Mouse (Mus musculus) natural killer cell, adult 2 months (primary cell): ENCODE data around the gene Cltb.

ENCODE experiments used
- DNase-seq, 2 experiments: peaks; one replicate each; pipeline ENCODE4 v3.0.0; 2022; ENCODE audit warnings: low spot score in 2 of 2

Cltb gene

GRCm38 (mm10) chr13:54564232-54565200 lies 46.6 kb downstream of the Cltb start:
- peak in 1 of 2 experiments; percentile 3 for DNase-seq

DNA sequence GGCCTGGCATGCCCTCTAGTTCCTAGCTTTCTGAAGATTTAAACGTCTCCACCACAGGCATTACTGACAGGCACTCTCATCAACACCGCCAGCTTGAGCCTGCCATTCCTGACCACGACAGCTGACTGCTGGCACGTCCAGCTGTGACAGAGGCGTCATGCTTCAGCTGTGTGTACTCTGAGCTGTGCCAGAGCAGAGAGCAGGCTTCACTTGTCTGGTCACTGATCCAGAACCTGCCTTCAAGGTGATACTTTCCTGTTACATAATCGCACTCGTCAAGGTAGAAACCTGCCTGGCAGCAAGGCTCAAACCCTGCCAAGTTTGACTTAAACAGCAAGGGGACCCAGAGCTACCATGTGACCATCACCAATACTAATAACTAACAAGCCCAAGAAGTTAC lies 48.6 kb downstream of the Cltb start:
- DNase-seq: no peak

DNA sequence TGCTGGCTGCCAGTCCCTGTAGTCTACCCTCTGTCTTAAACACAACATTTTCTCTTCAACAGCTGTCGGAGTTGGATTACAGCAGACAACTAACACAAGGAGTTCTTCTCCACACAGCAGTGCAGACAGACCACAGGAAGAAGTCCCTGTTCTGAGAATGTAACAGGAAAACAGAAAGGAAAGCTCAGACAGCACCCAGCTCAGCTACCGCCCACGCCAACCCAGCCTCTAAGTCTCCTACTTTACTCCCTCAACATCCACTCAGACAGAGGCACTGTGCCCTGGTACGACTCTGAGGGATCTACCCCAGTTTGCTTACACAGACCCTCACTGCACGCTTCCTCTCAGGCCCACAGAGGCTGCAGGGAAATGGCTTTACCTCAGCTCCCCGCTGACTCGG lies 50.5 kb downstream of the Cltb start:
- no peak for DNase-seq

DNA sequence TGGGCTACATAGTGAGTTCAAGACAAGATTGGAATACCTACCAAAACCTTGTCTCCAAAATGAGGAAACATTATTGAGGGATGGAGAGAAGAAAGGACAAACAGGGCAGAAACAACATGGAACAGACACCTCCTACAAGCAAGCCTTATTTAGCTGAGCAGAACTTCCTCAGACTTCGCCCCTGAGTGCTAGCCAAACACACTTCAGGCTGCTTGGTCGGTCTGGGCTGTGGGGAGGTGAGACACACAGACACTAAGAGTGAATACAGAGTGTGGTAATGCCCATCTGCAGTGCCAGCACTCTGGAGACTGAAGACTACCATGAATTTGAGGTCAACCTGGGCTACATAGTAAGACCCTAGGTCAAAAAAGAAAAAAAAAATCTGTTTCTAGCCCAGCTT lies 51.5 kb downstream of the Cltb start:
- no peak for DNase-seq

DNA sequence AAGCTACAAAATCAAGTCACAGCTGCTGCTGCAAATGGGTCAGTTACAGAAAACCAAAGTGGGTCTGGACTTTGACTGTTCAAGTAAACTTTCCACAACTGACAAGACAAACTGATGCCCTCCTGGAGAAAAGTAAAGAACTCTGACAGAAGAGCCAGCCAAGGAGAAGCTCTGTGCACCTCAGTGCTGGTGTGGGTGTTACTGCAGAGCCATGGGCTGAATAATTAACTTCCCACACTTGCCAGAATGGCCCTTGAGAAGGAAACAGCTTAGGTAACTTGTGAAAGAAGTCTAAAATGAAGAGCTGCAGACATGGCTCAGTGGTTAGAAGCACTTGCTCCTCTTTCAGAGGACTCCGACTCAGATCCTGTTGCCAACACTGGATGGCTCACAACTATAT lies 53.5 kb downstream of the Cltb start:
- no peak for DNase-seq

DNA sequence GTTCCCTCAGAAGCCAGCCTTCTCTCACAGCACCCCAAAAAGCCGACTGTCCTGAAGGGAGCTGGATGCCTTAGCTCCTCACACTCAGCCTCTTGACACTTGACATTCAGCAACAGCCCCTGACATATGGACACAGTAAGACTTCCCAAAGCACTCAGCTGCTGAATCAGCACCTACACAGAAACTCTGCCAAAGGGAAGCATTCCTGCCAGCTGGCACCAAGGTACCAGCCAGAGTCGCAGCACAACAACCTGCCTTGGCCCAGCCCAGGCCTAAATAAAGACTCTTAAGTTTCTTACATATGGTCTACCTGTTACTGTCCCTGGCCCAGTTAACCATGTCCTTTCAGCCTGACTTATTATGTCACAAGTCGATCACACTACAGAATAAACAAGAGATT lies 54.3 kb downstream of the Cltb start:
- no peak for DNase-seq

DNA sequence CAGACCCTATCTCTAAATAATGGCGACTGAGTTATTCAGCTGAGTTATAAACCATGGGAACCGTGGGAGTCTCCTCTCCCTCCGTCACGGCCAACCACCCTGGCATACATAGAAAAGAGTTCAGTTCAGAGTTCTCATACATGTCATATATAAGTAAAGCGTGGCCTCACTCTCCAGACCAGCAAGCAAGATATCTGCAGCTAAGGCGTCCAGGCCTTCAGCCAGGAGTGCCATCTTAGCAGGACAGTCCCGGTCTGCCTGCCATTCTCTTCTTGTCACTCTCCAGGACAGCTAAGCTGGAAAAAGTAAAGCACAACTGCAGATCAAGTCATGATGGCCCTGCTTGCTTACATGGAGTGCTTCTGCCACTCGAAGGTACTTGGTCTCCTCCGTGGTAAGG lies 55.0 kb downstream of the Cltb start:
- no peak for DNase-seq

DNA sequence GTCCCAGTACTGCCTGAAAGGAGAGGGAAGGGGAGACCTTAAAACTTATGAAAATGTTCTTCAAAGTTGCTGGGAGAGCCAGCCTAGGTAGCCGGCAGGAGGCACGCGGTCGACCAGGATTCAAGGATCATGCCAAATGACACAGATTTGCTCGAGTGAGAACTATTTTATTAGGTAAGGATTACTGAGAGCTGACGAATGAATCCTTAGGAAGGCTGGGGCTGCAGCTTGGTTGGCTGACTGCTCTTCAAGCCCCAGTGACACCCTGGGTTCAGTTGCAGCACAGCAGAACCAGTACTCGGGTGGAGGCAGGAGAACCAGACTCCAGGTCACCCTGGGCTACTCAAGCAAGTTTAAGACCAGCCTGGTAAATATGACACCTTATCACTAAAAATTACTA lies 63.1 kb downstream of the Cltb start:
- DNase-seq: no peak
